Mouse (Mus musculus) thymus, adult 2 months (tissue): ENCODE measurements around the gene Fstl1. TPM values are rescaled to one million over a fixed set of nuclear protein-coding genes. Genes with fewer than 3 reads are reported as not detected.

Experiments used
- DNase-seq: peaks from one replicate; pipeline ENCODE4 v3.0.0; 2021
- H3K27ac ChIP-seq: fragments of 200-500 bp; 2 replicates; pipeline ENCODE4 v1.5.1; 2012; ENCODE audit warnings: low read length, control low read depth; ENCODE audit not compliant: control insufficient read depth, insufficient read depth
- H3K27me3 ChIP-seq: fragments of 200-500 bp; 2 replicates; pipeline ENCODE4 v1.6.1; 2012; ENCODE audit warnings: mild to moderate bottlenecking, low read length, moderate library complexity, mixed read lengths; ENCODE audit not compliant: control insufficient read depth, insufficient read depth
- H3K36me3 ChIP-seq: fragments of 200-500 bp; 2 replicates; pipeline ENCODE4 v1.6.1; 2012; ENCODE audit warnings: mild to moderate bottlenecking, low read length, moderate library complexity; ENCODE audit not compliant: control insufficient read depth, insufficient read depth
- H3K4me1 ChIP-seq: fragments of 200-500 bp; replicated peaks from 2 replicates; pipeline ENCODE4 v1.6.1; 2012; ENCODE audit warnings: low read length; ENCODE audit not compliant: control insufficient read depth, insufficient read depth
- H3K4me3 ChIP-seq: fragments of 200-500 bp; 2 replicates; pipeline ENCODE4 v1.5.1; 2012; ENCODE audit warnings: mild to moderate bottlenecking, low read length, control low read depth, moderate library complexity; ENCODE audit not compliant: control insufficient read depth, insufficient read depth
- CTCF ChIP-seq: fragments of 200-500 bp; IDR thresholded peaks from 2 replicates; pipeline ENCODE4 v1.5.1; 2012; ENCODE audit warnings: mild to moderate bottlenecking, control low read depth, low read length, moderate library complexity, borderline replicate concordance; ENCODE audit not compliant: control insufficient read depth, poor library complexity, insufficient read depth; ENCODE audit errors: extremely low read depth
- POLR2A ChIP-seq: fragments of 200-500 bp; IDR thresholded peaks from 2 replicates; pipeline ENCODE4 v1.6.1; 2012; ENCODE audit warnings: mild to moderate bottlenecking, low read length, control low read depth, moderate library complexity; ENCODE audit not compliant: control insufficient read depth, poor library complexity, insufficient read depth; ENCODE audit errors: extremely low read depth
- WGBS: fragments of 180-500 bp; shearing (Covaris S2); methylation state at CpG from one replicate; pipeline ENCODE4 v1.1.7; 2018; 5-methylcytosine and 5-hydroxymethylcytosine counted together
- polyA plus RNA-seq: library from polyadenylated mRNA; depleted of rRNA; stranded (reverse); fragments of >200 nt; gene quantifications from 2 replicates; pipeline ENCODE4 v1.2.3, GENCODE M21; 2012; rRNA removed

Gene Fstl1
- polyA plus RNA-seq, 1 experiment, result 9.6 TPM

GRCm38 (mm10) chr16:37874501-37875235 is 98.0 kb downstream of the Fstl1 start:
- WGBS, result 94% methylated on average over 4 of the region's 4 CpGs
- H3K36me3 ChIP-seq, result peaks cover 18% of the 10 kb centered on the region
- H3K4me3 ChIP-seq, result no peak overlapping the region
- no peak for DNase-seq
- H3K4me1 ChIP-seq, result peaks cover 2% of the 10 kb centered on the region; the same call in 1 of the 2 replicates
- no peak for TF ChIP-seq CTCF
- TF ChIP-seq POLR2A, result no peak
- H3K27me3 ChIP-seq, result no peaks in the 10 kb centered on the region
- H3K27ac ChIP-seq, result no peak overlapping the region

- no peaks in the 10 kb centered on the region for H3K4me1 ChIP-seq
- no peak for TF ChIP-seq POLR2A
- no peak for TF ChIP-seq CTCF
- DNase-seq, result no peak
- H3K4me3 ChIP-seq, result no peak overlapping the region
- 98% methylated on average over 3 of the region's 3 CpGs for WGBS
- H3K27ac ChIP-seq, result no peak overlapping the region
- H3K27me3 ChIP-seq, result no peaks in the 10 kb centered on the region
- H3K36me3 ChIP-seq, result peaks cover 32% of the 10 kb centered on the region
Measured at GRCm38 (mm10) chr16:37877406-37877805, 100.7 kb downstream of the Fstl1 start.

DNA sequence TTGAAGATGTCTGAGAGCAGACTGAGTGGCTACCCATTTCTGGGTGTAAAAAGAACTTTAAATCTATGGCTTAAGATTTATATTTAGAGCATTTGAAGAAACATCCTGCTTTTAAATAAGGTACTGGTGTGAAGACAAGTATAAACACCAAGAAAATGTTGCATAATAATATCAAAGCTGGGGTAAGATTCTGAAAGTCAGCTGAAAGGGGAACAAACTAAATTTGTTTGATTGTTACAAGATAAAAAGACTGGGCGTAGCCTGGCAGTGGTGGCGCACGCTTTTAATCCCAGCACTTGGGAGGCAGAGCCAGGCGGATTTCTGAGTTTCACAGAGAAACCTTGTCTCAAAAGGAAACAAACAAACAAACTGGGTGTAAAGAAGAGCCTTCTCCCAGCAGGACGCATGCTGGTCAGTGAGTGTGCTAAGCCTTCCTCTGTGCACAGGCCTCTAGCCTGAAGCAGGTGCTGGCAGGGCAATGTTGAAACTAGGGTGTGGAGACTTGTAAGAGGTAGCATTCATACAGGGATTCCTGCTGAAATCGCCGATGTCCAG is 102.4 kb downstream of the Fstl1 start:
- peaks cover 45% of the 10 kb centered on the region for H3K36me3 ChIP-seq
- no peaks in the 10 kb centered on the region for H3K27me3 ChIP-seq
- no peak for TF ChIP-seq POLR2A
- TF ChIP-seq CTCF, result no peak
- H3K4me3 ChIP-seq, result no peak overlapping the region
- H3K4me1 ChIP-seq, result no peaks in the 10 kb centered on the region
- H3K27ac ChIP-seq, result no peak overlapping the region
- 93% methylated on average over 7 of the region's 7 CpGs for WGBS
- no peak for DNase-seq

DNA sequence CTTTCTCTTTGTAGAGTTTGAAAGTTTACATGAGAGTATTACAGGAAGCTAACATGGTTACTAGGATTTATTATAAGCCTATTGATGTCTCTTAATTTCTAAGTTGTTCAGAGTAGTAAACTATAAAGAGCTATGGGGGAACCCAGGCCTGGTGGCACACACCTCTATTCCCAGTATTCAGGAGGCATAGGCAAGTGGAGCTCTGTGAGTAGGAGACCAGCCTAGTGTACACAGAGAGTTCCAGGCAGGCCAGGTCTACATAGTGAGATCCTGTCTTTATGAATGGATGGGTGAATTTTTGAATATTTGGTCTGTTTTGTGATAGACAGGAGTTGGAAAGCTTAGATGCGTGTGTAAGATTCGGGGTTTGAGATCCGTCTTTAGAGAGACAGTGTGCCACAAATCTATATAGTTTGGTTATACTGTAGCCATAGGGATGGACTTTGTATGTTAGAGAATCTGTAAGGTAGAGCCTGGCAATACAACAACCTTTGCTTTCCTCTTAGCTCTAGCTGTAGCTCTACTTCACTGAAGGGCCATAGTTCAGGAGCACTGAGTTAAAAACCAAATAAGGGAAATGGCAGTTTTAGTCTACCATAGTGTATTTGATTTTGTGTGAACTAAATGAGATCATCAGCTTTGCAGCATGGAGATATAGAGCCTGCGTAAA is 103.2 kb downstream of the Fstl1 start:
- no peak overlapping the region for H3K27ac ChIP-seq
- no peak overlapping the region for H3K4me3 ChIP-seq
- H3K27me3 ChIP-seq, result no peaks in the 10 kb centered on the region
- DNase-seq, result no peak
- peaks cover 45% of the 10 kb centered on the region for H3K36me3 ChIP-seq
- TF ChIP-seq CTCF, result no peak
- no peak for TF ChIP-seq POLR2A
- 98% methylated on average over 4 of the region's 4 CpGs for WGBS
- no peaks in the 10 kb centered on the region for H3K4me1 ChIP-seq

DNA sequence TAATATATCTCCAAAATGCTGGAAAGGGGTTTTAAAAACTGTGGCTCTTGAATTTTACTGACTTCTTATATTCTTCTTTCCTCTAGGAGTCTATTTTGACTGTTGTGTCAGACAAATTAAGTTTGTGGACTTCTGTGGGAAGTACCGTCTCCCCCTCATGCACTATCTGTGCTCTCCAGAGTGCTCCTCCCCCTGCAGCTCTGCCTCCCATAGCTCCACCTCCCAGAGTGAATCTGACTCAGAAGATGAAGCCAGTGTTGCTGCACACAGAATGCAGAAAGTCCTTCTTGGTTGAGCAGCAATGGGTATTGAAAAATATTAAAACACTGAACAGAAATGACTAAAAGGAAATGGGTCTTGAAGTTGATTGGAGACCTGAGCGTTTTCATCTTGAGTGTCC is 104.5 kb downstream of the Fstl1 start:
- 94% methylated on average over 2 of the region's 2 CpGs for WGBS

More for the DNA sequence above, 104.5 kb downstream of the Fstl1 start:
- TF ChIP-seq POLR2A (no peak), CTCF (no peak)
- no peak overlapping the region for H3K27ac ChIP-seq
- H3K4me1 ChIP-seq, result no peaks in the 10 kb centered on the region
- H3K27me3 ChIP-seq, result no peaks in the 10 kb centered on the region
- no peak for DNase-seq
- no peak overlapping the region for H3K4me3 ChIP-seq
- H3K36me3 ChIP-seq, result peaks cover 45% of the 10 kb centered on the region

Other genes starting within 250 kb of the Fstl1 start
- gene Gtf2e1, start 237.1 kb upstream of the Fstl1 start, polyA plus RNA-seq, result 6.7 and 7.4 TPM in 2 replicates
- gene Rabl3, start 237.0 kb upstream of the Fstl1 start, polyA plus RNA-seq, result 2.7 and 3.1 TPM in 2 replicates
- gene Hgd, start 196.7 kb upstream of the Fstl1 start, polyA plus RNA-seq, result 0.54 and 1.4 TPM in 2 replicates
- 58.1 and 80.2 TPM in 2 replicates for gene Ndufb4, start 122.4 kb upstream of the Fstl1 start, polyA plus RNA-seq
- gene Gm36028, start 84.3 kb downstream of the Fstl1 start, polyA plus RNA-seq, result 0.15 TPM in 1 of 2 replicates, not detected in the other
- gene Lrrc58, start 91.5 kb downstream of the Fstl1 start, polyA plus RNA-seq, result 15.3 and 22.7 TPM in 2 replicates
- 0.08 and 0.09 TPM in 2 replicates for gene Gpr156, start 139.6 kb downstream of the Fstl1 start, polyA plus RNA-seq